Mouse (Mus musculus): Measurements from ENCODE around the gene Tnpo2. TPM values are rescaled to one million over a fixed set of nuclear protein-coding genes. Genes with fewer than 3 reads are reported as not detected.

The Tnpo2 gene
- polyA plus RNA-seq, 1 experiment from 2014 or later: 72.8 TPM

GRCm38 (mm10) chr8:85065213-85065612, 28.5 kb downstream of the Tnpo2 start:
- Histone ChIP-seq H3K27me3 (replicated peaks; ENCODE audit: control insufficient read depth, insufficient read depth, low read length) (no peaks in the 10 kb centered on the region), H3K9ac (replicated peaks; ENCODE audit: low read depth, low read length) (no peak overlapping the region), H3K27ac (ENCODE audit: low read length) (no peak overlapping the region), H3K4me2 (ENCODE audit: low read length) (no peak overlapping the region), H3K4me3 (replicated peaks; ENCODE audit: low read length) (no peak overlapping the region), H3K9me3 (ENCODE audit: control insufficient read depth, low read length) (no peaks in the 10 kb centered on the region), H3K4me1 (replicated peaks; ENCODE audit: control insufficient read depth, insufficient read depth, low read length) (peaks cover 22% of the 10 kb centered on the region), H3K36me3 (ENCODE audit: control insufficient read depth, insufficient read depth) (0 out of 2 replicates have a peak, but pooled peaks cover 2% of the 10 kb centered on the region)
- ATAC-seq: no peak
- WGBS: 34% methylated on average over 2 of the region's 2 CpGs

- Histone ChIP-seq H3K4me2 (ENCODE audit: low read length) (no peak overlapping the region), H3K4me3 (replicated peaks; ENCODE audit: low read length) (no peak overlapping the region), H3K9ac (replicated peaks; ENCODE audit: low read depth, low read length) (no peak overlapping the region), H3K27ac (ENCODE audit: low read length) (no peak overlapping the region), H3K27me3 (replicated peaks; ENCODE audit: control insufficient read depth, insufficient read depth, low read length) (no peaks in the 10 kb centered on the region), H3K4me1 (replicated peaks; ENCODE audit: control insufficient read depth, insufficient read depth, low read length) (peaks cover 11% of the 10 kb centered on the region), H3K9me3 (ENCODE audit: control insufficient read depth, low read length) (no peaks in the 10 kb centered on the region), H3K36me3 (ENCODE audit: control insufficient read depth, insufficient read depth) (0 out of 2 replicates have a peak, but pooled peaks cover 2% of the 10 kb centered on the region)
- WGBS: 98% methylated on average over 2 of the region's 2 CpGs
- ATAC-seq: no peak
These were observed 30.4 kb downstream of the Tnpo2 start for GRCm38 (mm10) chr8:85067155-85067554.

- H3K4me3 ChIP-seq (replicated peaks; ENCODE audit: low read length): no peak within 1 kb of the TSS
- H3K36me3 ChIP-seq (ENCODE audit: control insufficient read depth, insufficient read depth): 0 out of 2 replicates have a peak, but pooled peaks cover 2% of the 10 kb centered on the region
- no peak within 1 kb of the TSS for H3K4me2 ChIP-seq (ENCODE audit: low read length)
- no peak within 1 kb of the TSS for H3K27ac ChIP-seq (ENCODE audit: low read length)
- peaks cover 14% of the 10 kb centered on the region for H3K4me1 ChIP-seq (replicated peaks; ENCODE audit: control insufficient read depth, insufficient read depth, low read length)
- H3K9ac ChIP-seq (replicated peaks; ENCODE audit: low read depth, low read length): no peak within 1 kb of the TSS
- H3K9me3 ChIP-seq (ENCODE audit: control insufficient read depth, low read length): no peaks in the 10 kb centered on the region
- ATAC-seq: no peak
- H3K27me3 ChIP-seq (replicated peaks; ENCODE audit: control insufficient read depth, insufficient read depth, low read length): no peaks in the 10 kb centered on the region
These were observed 31.3 kb downstream of the Tnpo2 start, which contains the start of gene Gm5741 for GRCm38 (mm10) chr8:85067982-85068381. TSS of gene Gm5741 (minus strand) at chr8:85067982.

- WGBS: 88% methylated on average over 5 of the region's 5 CpGs
- Histone ChIP-seq H3K27me3 (replicated peaks; ENCODE audit: control insufficient read depth, insufficient read depth, low read length) (no peaks in the 10 kb centered on the region), H3K9ac (replicated peaks; ENCODE audit: low read depth, low read length) (peak overlapping the region; percentile 88), H3K36me3 (ENCODE audit: control insufficient read depth, insufficient read depth) (peaks cover 15% of the 10 kb centered on the region), H3K27ac (ENCODE audit: low read length) (peak overlapping the region; percentile 95), H3K4me3 (replicated peaks; ENCODE audit: low read length) (peak overlapping the region; percentile 92), H3K4me1 (replicated peaks; ENCODE audit: control insufficient read depth, insufficient read depth, low read length) (peaks cover 16% of the 10 kb centered on the region), H3K4me2 (ENCODE audit: low read length) (peak overlapping the region; percentile 63), H3K9me3 (ENCODE audit: control insufficient read depth, low read length) (no peaks in the 10 kb centered on the region)
- ATAC-seq: no peak
These were observed 34.3 kb downstream of the Tnpo2 start for GRCm38 (mm10) chr8:85071041-85071440.

- H3K27ac ChIP-seq (ENCODE audit: low read length): peak within 1 kb of the TSS; percentile 95
- H3K9ac ChIP-seq (replicated peaks; ENCODE audit: low read depth, low read length): peak within 1 kb of the TSS; percentile 88
- under 1% methylated on average over 68 of the region's 68 CpGs for WGBS
- H3K27me3 ChIP-seq (replicated peaks; ENCODE audit: control insufficient read depth, insufficient read depth, low read length): no peaks in the 10 kb centered on the region
- H3K36me3 ChIP-seq (ENCODE audit: control insufficient read depth, insufficient read depth): peaks cover 18% of the 10 kb centered on the region
- H3K9me3 ChIP-seq (ENCODE audit: control insufficient read depth, low read length): no peaks in the 10 kb centered on the region
- peak; percentile 92 for ATAC-seq
- H3K4me1 ChIP-seq (replicated peaks; ENCODE audit: control insufficient read depth, insufficient read depth, low read length): peaks cover 16% of the 10 kb centered on the region
- peak within 1 kb of the TSS; percentile 92 for H3K4me3 ChIP-seq (replicated peaks; ENCODE audit: low read length)
- H3K4me2 ChIP-seq (ENCODE audit: low read length): peak within 1 kb of the TSS; percentile 63
These were observed 35.0 kb downstream of the Tnpo2 start, which contains the start of gene Dhps for GRCm38 (mm10) chr8:85071514-85072281. TSS of gene Dhps (plus strand) at chr8:85071757.

GRCm38 (mm10) chr8:85072364-85072929, 35.7 kb downstream of the Tnpo2 start:
- ATAC-seq: no peak
- H3K9ac ChIP-seq (replicated peaks; ENCODE audit: low read depth, low read length): peak overlapping the region; percentile 88
- 44% methylated on average over 9 of the region's 9 CpGs for WGBS
- peaks cover 18% of the 10 kb centered on the region for H3K36me3 ChIP-seq (ENCODE audit: control insufficient read depth, insufficient read depth)
- H3K4me3 ChIP-seq (replicated peaks; ENCODE audit: low read length): peak overlapping the region; percentile 92
- peak overlapping the region; percentile 95 for H3K27ac ChIP-seq (ENCODE audit: low read length)
- no peaks in the 10 kb centered on the region for H3K9me3 ChIP-seq (ENCODE audit: control insufficient read depth, low read length)
- H3K27me3 ChIP-seq (replicated peaks; ENCODE audit: control insufficient read depth, insufficient read depth, low read length): no peaks in the 10 kb centered on the region
- peaks cover 16% of the 10 kb centered on the region for H3K4me1 ChIP-seq (replicated peaks; ENCODE audit: control insufficient read depth, insufficient read depth, low read length)
- peak overlapping the region; percentile 63 for H3K4me2 ChIP-seq (ENCODE audit: low read length)

- ATAC-seq: no peak
- Histone ChIP-seq H3K4me3 (replicated peaks; ENCODE audit: low read length) (no peak overlapping the region), H3K27me3 (replicated peaks; ENCODE audit: control insufficient read depth, insufficient read depth, low read length) (no peaks in the 10 kb centered on the region), H3K4me1 (replicated peaks; ENCODE audit: control insufficient read depth, insufficient read depth, low read length) (peaks cover 16% of the 10 kb centered on the region), H3K9me3 (ENCODE audit: control insufficient read depth, low read length) (no peaks in the 10 kb centered on the region), H3K27ac (ENCODE audit: low read length) (no peak overlapping the region), H3K4me2 (ENCODE audit: low read length) (no peak overlapping the region), H3K9ac (replicated peaks; ENCODE audit: low read depth, low read length) (no peak overlapping the region), H3K36me3 (ENCODE audit: control insufficient read depth, insufficient read depth) (peaks cover 18% of the 10 kb centered on the region)
- 94% methylated on average over 15 of the region's 15 CpGs for whole genome bisulfite sequencing
These were observed 36.4 kb downstream of the Tnpo2 start for GRCm38 (mm10) chr8:85073041-85073612.

- H3K4me2 ChIP-seq (ENCODE audit: low read length): no peak overlapping the region
- H3K9me3 ChIP-seq (ENCODE audit: control insufficient read depth, low read length): no peaks in the 10 kb centered on the region
- WGBS: 90% methylated on average over 10 of the region's 10 CpGs
- peaks cover 20% of the 10 kb centered on the region for H3K36me3 ChIP-seq (ENCODE audit: control insufficient read depth, insufficient read depth)
- H3K4me1 ChIP-seq (replicated peaks; ENCODE audit: control insufficient read depth, insufficient read depth, low read length): peaks cover 16% of the 10 kb centered on the region
- H3K9ac ChIP-seq (replicated peaks; ENCODE audit: low read depth, low read length): no peak overlapping the region
- H3K27ac ChIP-seq (ENCODE audit: low read length): no peak overlapping the region
- no peak for ATAC-seq
- H3K27me3 ChIP-seq (replicated peaks; ENCODE audit: control insufficient read depth, insufficient read depth, low read length): no peaks in the 10 kb centered on the region
- no peak overlapping the region for H3K4me3 ChIP-seq (replicated peaks; ENCODE audit: low read length)
These were observed 37.5 kb downstream of the Tnpo2 start for GRCm38 (mm10) chr8:85074167-85074566.

- Histone ChIP-seq H3K9me3 (ENCODE audit: control insufficient read depth, low read length) (no peaks in the 10 kb centered on the region), H3K9ac (replicated peaks; ENCODE audit: low read depth, low read length) (no peak overlapping the region), H3K27me3 (replicated peaks; ENCODE audit: control insufficient read depth, insufficient read depth, low read length) (no peaks in the 10 kb centered on the region), H3K4me3 (replicated peaks; ENCODE audit: low read length) (no peak overlapping the region), H3K4me2 (ENCODE audit: low read length) (no peak overlapping the region), H3K27ac (ENCODE audit: low read length) (no peak overlapping the region), H3K36me3 (ENCODE audit: control insufficient read depth, insufficient read depth) (peaks cover 20% of the 10 kb centered on the region), H3K4me1 (replicated peaks; ENCODE audit: control insufficient read depth, insufficient read depth, low read length) (peaks cover 20% of the 10 kb centered on the region)
- ATAC-seq: no peak
- WGBS: 92% methylated on average over 10 of the region's 10 CpGs
These were observed 37.9 kb downstream of the Tnpo2 start for GRCm38 (mm10) chr8:85074617-85075016.

Measured in forebrain, embryonic 16.5 days (tissue).